Mouse (Mus musculus) forebrain, embryonic 15.5 days (tissue): Measurements from ENCODE around the gene Rasl10a. TPM values are rescaled to one million over a fixed set of nuclear protein-coding genes. Genes with fewer than 3 reads are reported as not detected.

Source experiments
- microRNA-seq: library from miRNA; unstranded; fragments of <30 nt; microRNA quantifications from one replicate; pipeline ENCODE4, GENCODE M21; 2016
- polyA plus RNA-seq: library from polyadenylated mRNA; unstranded; fragments of >200 nt; fragmentation: Nextera tagmentation; extraction: Ambion mirVana; gene quantifications from 2 replicates; pipeline ENCODE4 v1.2.1, GENCODE M21; 2015

The Rasl10a gene
- polyA plus RNA-seq, 1 experiment from 2014 or later = 0.56 TPM

Small RNA genes lying within 50 kb of the gene (microRNA-seq; reads per million reads assigned to microRNA genes)
- gene Gm47296 = not detected

Other genes starting within 250 kb of the Rasl10a start
- gene Nf2, start 208.6 kb upstream of the Rasl10a start, polyA plus RNA-seq = 67.2 and 67.3 TPM in 2 replicates
- 133 and 140 TPM in 2 replicates for gene Nipsnap1, start 184.2 kb upstream of the Rasl10a start, polyA plus RNA-seq
- gene Thoc5, start 162.8 kb upstream of the Rasl10a start, polyA plus RNA-seq = 64.6 and 64.8 TPM in 2 replicates
- gene Nefh, start 110.1 kb upstream of the Rasl10a start, polyA plus RNA-seq = 0.89 and 0.91 TPM in 2 replicates
- 78.5 and 81.4 TPM in 2 replicates for gene Ap1b1, start 71.3 kb upstream of the Rasl10a start, polyA plus RNA-seq
- 21.5 and 21.6 TPM in 2 replicates for gene Gas2l1, start 7.2 kb downstream of the Rasl10a start, polyA plus RNA-seq
- 29.5 and 31.6 TPM in 2 replicates for gene Rhbdd3, start 40.8 kb downstream of the Rasl10a start, polyA plus RNA-seq
- 762 and 793 TPM in 2 replicates for gene Ewsr1, start 41.1 kb downstream of the Rasl10a start, polyA plus RNA-seq
- gene Emid1, start 94.1 kb downstream of the Rasl10a start, polyA plus RNA-seq = 22.4 and 23.4 TPM in 2 replicates
- gene Kremen1, start 203.4 kb downstream of the Rasl10a start, polyA plus RNA-seq = 5.4 and 6.5 TPM in 2 replicates